Mouse (Mus musculus): ENCODE measurements around the gene Gm10273.

DNA sequence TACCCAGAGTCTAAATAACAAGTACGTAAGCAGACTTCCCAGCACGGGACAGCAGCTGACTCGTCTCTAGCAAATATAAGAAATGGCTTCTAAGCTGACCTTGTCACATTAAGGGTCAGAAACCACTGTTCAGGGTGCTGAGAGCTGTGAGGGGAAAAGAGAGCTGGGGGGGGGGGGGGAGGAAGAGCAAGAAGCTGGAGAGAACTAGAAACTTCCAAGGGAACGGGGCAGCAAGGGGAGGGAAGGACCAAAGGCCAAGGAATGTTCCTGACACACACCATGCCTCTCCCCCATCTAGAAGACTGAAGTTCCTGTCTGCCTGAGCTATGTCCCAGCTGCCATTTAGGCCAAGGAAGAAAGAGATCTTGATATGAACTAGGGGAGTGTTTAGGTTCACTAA, 30.9 kb downstream of the Gm10273 start:
- TF ChIP-seq CTCF (IDR thresholded peaks at IDR 0.05; ENCODE audit: extremely low read depth, insufficient read depth, low read length): no peak
- TF ChIP-seq POLR2A (IDR thresholded peaks at IDR 0.05; ENCODE audit: extremely low read depth, insufficient read depth, low read length): no peak

Measured in cortical plate, adult 2 months (tissue).